Mouse (Mus musculus) neural tube, embryonic 11.5 days (tissue): ENCODE data around the gene Prkca. TPM values are rescaled to one million over a fixed set of nuclear protein-coding genes. Genes with fewer than 3 reads are reported as not detected.

Experiments used
- ATAC-seq: fragments of 200-750 bp; cut with Nextera tagmentation; 2 replicates; pipeline ENCODE4 v1.8.0; 2017; ENCODE audit warnings: moderate number of reproducible peaks, mild to moderate bottlenecking, moderate TSS enrichment, moderate library complexity; ENCODE audit not compliant: insufficient read depth, low FRiP score, low TSS enrichment
- DNase-seq: peaks from one replicate; pipeline ENCODE4 v3.0.0-alpha.2; 2015; ENCODE audit warnings: low spot score
- H3K27ac ChIP-seq: fragments of 300-500 bp; sonication (generic); 2 replicates; pipeline ENCODE4 v1.5.1; 2014; ENCODE audit warnings: low read depth, mild to moderate bottlenecking, low read length
- H3K27me3 ChIP-seq: fragments of 300-500 bp; sonication (generic); 2 replicates; pipeline ENCODE4 v1.6.1; 2014; ENCODE audit warnings: mild to moderate bottlenecking, low read length, mixed read lengths; ENCODE audit not compliant: control insufficient read depth, insufficient read depth
- H3K36me3 ChIP-seq: fragments of 300-500 bp; sonication (generic); 2 replicates; pipeline ENCODE4 v1.6.1; 2014; ENCODE audit warnings: mild to moderate bottlenecking, low read length, moderate library complexity, mixed read lengths; ENCODE audit not compliant: control insufficient read depth, insufficient read depth
- H3K4me1 ChIP-seq: fragments of 300-500 bp; sonication (generic); 2 replicates; pipeline ENCODE4 v1.6.1; 2014; ENCODE audit warnings: low read length, mixed read lengths; ENCODE audit not compliant: control insufficient read depth, insufficient read depth
- H3K4me2 ChIP-seq: fragments of 300-500 bp; sonication (generic); 2 replicates; pipeline ENCODE4 v1.6.1; 2014; ENCODE audit warnings: low read depth, mild to moderate bottlenecking, moderate library complexity
- H3K4me3 ChIP-seq: fragments of 300-500 bp; sonication (generic); 2 replicates; pipeline ENCODE4 v1.5.1; 2014; ENCODE audit warnings: low read depth, low read length
- H3K9ac ChIP-seq: fragments of 300-500 bp; sonication (generic); 2 replicates; pipeline ENCODE4 v1.6.1; 2014; ENCODE audit warnings: mild to moderate bottlenecking, low read length
- H3K9me3 ChIP-seq: fragments of 300-500 bp; sonication (generic); 2 replicates; pipeline ENCODE4 v1.6.1; 2016; ENCODE audit warnings: low read length; ENCODE audit not compliant: control insufficient read depth
- WGBS: fragments of 180-500 bp; shearing (Covaris S2); extraction: QIAGEN DNeasy Blood & Tissue Kit; methylation state at CpG from one replicate; pipeline ENCODE4 v1.1.7; 2014; 5-methylcytosine and 5-hydroxymethylcytosine counted together
- polyA plus RNA-seq: library from polyadenylated mRNA; unstranded; fragments of >200 nt; fragmentation: Nextera tagmentation; extraction: Ambion mirVana; gene quantifications from 2 replicates; pipeline ENCODE4 v1.2.1, GENCODE M21; 2014

The Prkca gene
- polyA plus RNA-seq, 1 experiment from 2014 or later = 7.7 TPM

DNA sequence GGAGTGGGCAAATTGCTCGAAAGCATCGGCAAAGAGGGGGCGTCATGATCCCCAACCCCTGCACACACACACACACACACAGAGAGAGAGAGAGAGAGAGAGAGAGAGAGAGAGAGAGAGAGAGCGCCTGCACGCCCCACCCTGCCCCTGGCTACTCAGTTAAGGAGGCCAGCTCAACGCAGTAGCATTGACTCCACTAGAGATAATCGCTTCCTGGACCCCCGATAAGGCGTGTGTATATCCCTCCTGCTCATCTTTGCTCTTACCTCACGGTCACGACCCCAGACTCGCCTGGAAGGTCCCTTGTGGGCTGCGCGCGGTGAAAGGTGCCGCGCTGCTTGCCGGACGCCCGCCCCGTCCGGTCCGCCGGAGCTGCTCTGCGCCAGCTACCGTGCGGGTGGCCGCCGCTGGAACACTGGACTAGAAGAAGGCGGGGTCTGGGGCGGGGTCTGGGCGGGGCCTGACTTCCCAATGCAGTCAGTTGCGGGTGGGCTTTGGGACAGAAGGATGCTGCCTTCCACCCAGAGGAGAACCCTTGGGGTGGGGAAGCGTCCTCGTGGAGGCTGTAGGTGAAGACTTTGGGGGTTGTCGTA, 429.0 kb downstream of the Prkca start, which contains the start of gene Cacng5:
TSS of gene Cacng5 (minus strand) at position 422 of the 593 bp plus-strand sequence.
- H3K27ac ChIP-seq = no peak within 1 kb of the TSS
- peak; percentile 74 for ATAC-seq

GRCm38 (mm10) chr11:107913317-107913716, 430.4 kb downstream of the Prkca start:
- no peaks in the 10 kb centered on the region; the same call in 1 of the 2 replicates for H3K4me1 ChIP-seq
- H3K4me3 ChIP-seq = no peak overlapping the region
- no peak overlapping the region for H3K4me2 ChIP-seq
- H3K27ac ChIP-seq = no peak overlapping the region
- DNase-seq = no peak
- 60% methylated on average over 3 of the region's 3 CpGs for WGBS
- ATAC-seq = no peak
- H3K27me3 ChIP-seq = peaks cover 12% of the 10 kb centered on the region
- H3K36me3 ChIP-seq = no peaks in the 10 kb centered on the region
- H3K9me3 ChIP-seq = no peaks in the 10 kb centered on the region
- no peak overlapping the region for H3K9ac ChIP-seq

More for the DNA sequence above, 429.0 kb downstream of the Prkca start, which contains the start of gene Cacng5:
- Histone ChIP-seq H3K4me2 (peak within 1 kb of the TSS; percentile 51), H3K27me3 (peaks cover 12% of the 10 kb centered on the region), H3K4me1 (no peaks in the 10 kb centered on the region; the same call in 1 of the 2 replicates), H3K9me3 (no peaks in the 10 kb centered on the region), H3K4me3 (peak within 1 kb of the TSS; percentile 30), H3K36me3 (no peaks in the 10 kb centered on the region), H3K9ac (peak within 1 kb of the TSS; percentile 22; the same call in 1 of the 2 replicates)
- 5% methylated on average over 34 of the region's 36 CpGs for WGBS
- DNase-seq = peak; percentile 73

GRCm38 (mm10) chr11:107905364-107905763, 438.4 kb downstream of the Prkca start:
- Histone ChIP-seq H3K4me2 (no peak overlapping the region), H3K4me1 (no peaks in the 10 kb centered on the region), H3K36me3 (no peaks in the 10 kb centered on the region), H3K9me3 (no peaks in the 10 kb centered on the region), H3K4me3 (no peak overlapping the region), H3K27me3 (no peaks in the 10 kb centered on the region), H3K27ac (no peak overlapping the region), H3K9ac (no peak overlapping the region)
- no peak for DNase-seq
- 75% methylated on average over 9 of the region's 9 CpGs for WGBS
- ATAC-seq = no peak

GRCm38 (mm10) chr11:107903966-107904605, 439.6 kb downstream of the Prkca start:
- no peak for DNase-seq

GRCm38 (mm10) chr11:107900470-107900869, 443.3 kb downstream of the Prkca start:
- no peak overlapping the region for H3K9ac ChIP-seq
- no peak overlapping the region for H3K4me2 ChIP-seq
- no peaks in the 10 kb centered on the region for H3K27me3 ChIP-seq
- WGBS = 45% methylated on average over 4 of the region's 4 CpGs
- DNase-seq = peak; percentile 34
- H3K36me3 ChIP-seq = no peaks in the 10 kb centered on the region
- no peaks in the 10 kb centered on the region for H3K9me3 ChIP-seq
- no peak overlapping the region for H3K27ac ChIP-seq
- H3K4me1 ChIP-seq = no peaks in the 10 kb centered on the region
- no peak overlapping the region for H3K4me3 ChIP-seq
- no peak for ATAC-seq

More at GRCm38 (mm10) chr11:107903966-107904605, 439.6 kb downstream of the Prkca start:
- Histone ChIP-seq H3K27ac (no peak overlapping the region), H3K4me1 (no peaks in the 10 kb centered on the region), H3K4me2 (no peak overlapping the region), H3K27me3 (no peaks in the 10 kb centered on the region), H3K4me3 (no peak overlapping the region), H3K36me3 (no peaks in the 10 kb centered on the region), H3K9ac (no peak overlapping the region), H3K9me3 (no peaks in the 10 kb centered on the region)
- 41% methylated on average over 4 of the region's 4 CpGs for WGBS
- ATAC-seq = no peak

DNA sequence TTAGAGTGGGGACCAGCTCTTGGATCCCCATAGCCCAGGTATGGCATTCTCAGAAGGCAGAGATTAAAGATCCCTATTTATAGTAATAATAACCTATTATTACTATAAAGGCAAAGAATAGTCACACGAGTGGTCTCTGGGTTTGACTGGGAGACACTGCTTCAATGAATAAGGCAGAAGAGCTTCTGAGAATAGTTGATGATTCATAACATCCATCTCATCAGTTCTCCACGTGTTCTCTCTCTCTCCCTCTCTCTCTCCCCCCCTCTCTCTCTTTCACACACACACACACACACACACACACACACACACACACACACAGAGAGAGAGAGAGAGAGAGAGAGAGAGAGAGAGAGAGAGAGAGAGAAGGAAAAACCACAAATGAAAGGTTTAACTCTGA, 445.0 kb downstream of the Prkca start:
- H3K36me3 ChIP-seq = no peaks in the 10 kb centered on the region
- H3K4me1 ChIP-seq = no peaks in the 10 kb centered on the region
- no peaks in the 10 kb centered on the region for H3K27me3 ChIP-seq
- no peak overlapping the region for H3K4me3 ChIP-seq
- H3K4me2 ChIP-seq = no peak overlapping the region
- H3K27ac ChIP-seq = no peak overlapping the region
- no peak for DNase-seq
- ATAC-seq = no peak
- 58% methylated on average over 2 of the region's 2 CpGs for WGBS
- H3K9me3 ChIP-seq = no peaks in the 10 kb centered on the region
- H3K9ac ChIP-seq = no peak overlapping the region

DNA sequence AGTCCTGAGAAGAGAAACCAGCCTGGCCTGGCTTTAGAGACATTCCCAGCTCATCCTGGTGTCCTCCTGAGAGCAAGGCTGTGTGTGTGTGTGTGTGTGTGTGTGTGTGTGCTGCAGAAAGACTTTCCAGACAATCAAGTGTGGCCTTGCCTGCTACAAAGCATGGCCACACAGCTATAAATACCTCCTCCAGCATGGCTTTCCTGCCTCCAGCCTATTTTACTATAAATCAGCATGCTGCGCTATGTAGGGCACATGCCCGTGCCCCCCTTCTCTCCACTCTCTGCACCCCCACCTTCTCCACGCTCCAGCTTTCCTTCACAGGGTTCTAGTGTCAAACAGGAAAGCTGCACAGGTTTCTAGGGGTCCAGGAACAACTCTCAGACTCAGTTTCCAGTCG, 448.1 kb downstream of the Prkca start:
- Histone ChIP-seq H3K27me3 (no peaks in the 10 kb centered on the region), H3K27ac (no peak overlapping the region), H3K9me3 (no peaks in the 10 kb centered on the region), H3K4me3 (no peak overlapping the region), H3K36me3 (no peaks in the 10 kb centered on the region), H3K4me2 (no peak overlapping the region), H3K9ac (no peak overlapping the region), H3K4me1 (no peaks in the 10 kb centered on the region)
- no peak for DNase-seq
- ATAC-seq = no peak
- 68% methylated on average over 4 of the region's 4 CpGs for WGBS

- no peak overlapping the region for H3K27ac ChIP-seq
- no peak overlapping the region for H3K4me2 ChIP-seq
- no peaks in the 10 kb centered on the region for H3K27me3 ChIP-seq
- DNase-seq = no peak
- H3K4me3 ChIP-seq = no peak overlapping the region
- no peak overlapping the region for H3K9ac ChIP-seq
- H3K4me1 ChIP-seq = no peaks in the 10 kb centered on the region
- ATAC-seq = no peak
- WGBS = 87% methylated on average over 3 of the region's 3 CpGs
- no peaks in the 10 kb centered on the region for H3K9me3 ChIP-seq
- H3K36me3 ChIP-seq = no peaks in the 10 kb centered on the region
These were observed 452.4 kb downstream of the Prkca start for GRCm38 (mm10) chr11:107891377-107891776.

- no peak overlapping the region for H3K9ac ChIP-seq
- H3K9me3 ChIP-seq = no peaks in the 10 kb centered on the region
- 91% methylated on average over 6 of the region's 6 CpGs for WGBS
- H3K4me1 ChIP-seq = no peaks in the 10 kb centered on the region
- no peaks in the 10 kb centered on the region for H3K36me3 ChIP-seq
- H3K27ac ChIP-seq = no peak overlapping the region
- no peak overlapping the region for H3K4me2 ChIP-seq
- no peak overlapping the region for H3K4me3 ChIP-seq
- H3K27me3 ChIP-seq = no peaks in the 10 kb centered on the region
- ATAC-seq (no peak), DNase-seq (no peak)
These were observed 456.4 kb downstream of the Prkca start for GRCm38 (mm10) chr11:107887342-107887741.
